Mouse (Mus musculus) natural killer cell, adult 2 months (primary cell): ENCODE results near the gene Zc3h13.

Source experiments
- DNase-seq, 2 experiments: peaks; one replicate each; pipeline ENCODE4 v3.0.0; 2022; ENCODE audit warnings: low spot score in 2 of 2

Zc3h13 gene

GRCm38 (mm10) chr14:75323354-75323753, 39.2 kb downstream of the Zc3h13 start:
- no peak for DNase-seq

GRCm38 (mm10) chr14:75328062-75328461, 43.9 kb downstream of the Zc3h13 start:
- DNase-seq = no peak

- peak in 1 of 2 experiments; percentile 16 for DNase-seq
Observed at GRCm38 (mm10) chr14:75330621-75331020, 46.4 kb downstream of the Zc3h13 start.

GRCm38 (mm10) chr14:75334321-75334720, 50.1 kb downstream of the Zc3h13 start:
- DNase-seq = no peak

GRCm38 (mm10) chr14:75337884-75338283, 53.7 kb downstream of the Zc3h13 start:
- no peak for DNase-seq

- no peak for DNase-seq
Observed at GRCm38 (mm10) chr14:75346041-75346440, 61.9 kb downstream of the Zc3h13 start.

- no peak for DNase-seq
Observed at GRCm38 (mm10) chr14:75351626-75352025, 67.5 kb downstream of the Zc3h13 start.

GRCm38 (mm10) chr14:75363316-75363715, 79.1 kb downstream of the Zc3h13 start:
- no peak for DNase-seq

- no peak for DNase-seq
Observed at GRCm38 (mm10) chr14:75365301-75366035, 81.3 kb downstream of the Zc3h13 start.

GRCm38 (mm10) chr14:75366741-75367140, 82.6 kb downstream of the Zc3h13 start:
- DNase-seq = no peak

- no peak for DNase-seq
Observed at GRCm38 (mm10) chr14:75367503-75367902, 83.3 kb downstream of the Zc3h13 start.

GRCm38 (mm10) chr14:75369880-75370279, 85.7 kb downstream of the Zc3h13 start:
- DNase-seq = no peak

GRCm38 (mm10) chr14:75375006-75375598, 90.9 kb downstream of the Zc3h13 start:
- DNase-seq = no peak

- DNase-seq = no peak
Observed at GRCm38 (mm10) chr14:75376256-75376655, 92.1 kb downstream of the Zc3h13 start.

- DNase-seq = no peak
Observed at GRCm38 (mm10) chr14:75377612-75378011, 93.4 kb downstream of the Zc3h13 start.
